Mouse (Mus musculus) cerebellum, postnatal 36 days (tissue): ENCODE measurements around the gene Cdk17.

Source experiments
- DNase-seq, 2 experiments: peaks; one replicate each; pipeline ENCODE4 v3.0.0; 2021 to 2022; ENCODE audit warnings: mixed read lengths in 2 of 2

Gene Cdk17

DNA sequence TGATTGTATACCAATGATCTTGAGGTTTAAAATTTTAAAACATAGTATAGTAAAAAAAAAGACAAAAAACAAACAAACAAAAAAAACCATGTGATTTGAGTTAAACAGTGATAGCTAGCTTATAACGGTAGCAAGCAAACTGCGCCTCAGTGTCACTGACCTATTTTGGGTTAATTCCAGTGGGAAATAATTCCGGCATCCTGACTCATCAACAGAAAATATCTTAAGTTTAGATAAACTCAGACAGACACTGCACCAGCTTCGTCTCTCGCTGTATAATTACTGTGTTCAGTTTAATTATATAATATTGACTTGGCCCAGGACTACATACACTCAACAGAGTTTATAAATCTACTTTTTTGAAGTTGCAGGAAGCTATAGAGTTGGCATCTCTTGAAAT, 71.2 kb downstream of the Cdk17 start:
- DNase-seq = no peak

DNA sequence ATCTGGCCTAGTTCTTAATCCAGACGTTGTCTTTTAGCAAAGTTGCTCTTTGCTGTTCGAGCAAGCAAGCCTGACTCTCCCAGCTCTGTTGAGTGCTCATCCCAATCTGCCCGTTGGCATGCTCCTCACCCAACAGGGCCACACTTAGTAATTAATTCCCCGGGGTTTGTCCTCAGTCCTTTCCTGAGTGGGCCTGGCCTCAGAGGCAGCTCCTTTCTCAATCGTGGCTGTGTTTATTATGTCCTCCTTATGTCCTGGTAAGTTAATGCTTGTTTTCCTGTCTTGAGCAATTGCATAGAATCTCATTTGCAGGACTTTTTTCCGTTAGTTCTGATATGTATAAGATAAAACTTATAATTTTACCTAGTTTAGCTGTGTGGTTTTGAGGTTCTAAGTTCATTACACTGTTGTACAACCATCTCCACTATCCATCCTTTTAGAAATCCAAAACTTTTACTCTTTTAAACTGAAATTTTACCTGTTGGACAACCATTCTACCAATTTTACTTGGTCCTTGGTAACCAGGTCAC, 73.1 kb downstream of the Cdk17 start:
- no peak for DNase-seq

DNA sequence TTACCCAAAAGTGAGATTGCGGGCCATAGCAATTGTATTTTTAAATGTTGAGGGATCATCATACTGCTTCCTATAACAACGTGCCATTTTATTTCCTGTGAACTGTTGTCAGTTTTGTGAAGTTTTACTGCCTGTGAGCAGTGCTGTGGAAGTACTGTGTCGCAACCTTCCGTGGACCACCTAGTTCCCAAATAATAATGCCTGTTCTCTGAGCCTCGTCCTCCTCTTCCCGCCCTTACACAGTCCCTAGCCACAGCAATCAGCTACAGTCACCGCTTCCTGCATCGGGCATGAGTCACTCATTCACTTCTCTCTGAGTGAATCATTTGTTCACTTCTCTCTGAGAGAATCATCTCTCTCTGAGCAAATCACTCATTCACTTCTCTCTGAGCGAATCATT, 74.0 kb downstream of the Cdk17 start:
- DNase-seq = no peak

DNA sequence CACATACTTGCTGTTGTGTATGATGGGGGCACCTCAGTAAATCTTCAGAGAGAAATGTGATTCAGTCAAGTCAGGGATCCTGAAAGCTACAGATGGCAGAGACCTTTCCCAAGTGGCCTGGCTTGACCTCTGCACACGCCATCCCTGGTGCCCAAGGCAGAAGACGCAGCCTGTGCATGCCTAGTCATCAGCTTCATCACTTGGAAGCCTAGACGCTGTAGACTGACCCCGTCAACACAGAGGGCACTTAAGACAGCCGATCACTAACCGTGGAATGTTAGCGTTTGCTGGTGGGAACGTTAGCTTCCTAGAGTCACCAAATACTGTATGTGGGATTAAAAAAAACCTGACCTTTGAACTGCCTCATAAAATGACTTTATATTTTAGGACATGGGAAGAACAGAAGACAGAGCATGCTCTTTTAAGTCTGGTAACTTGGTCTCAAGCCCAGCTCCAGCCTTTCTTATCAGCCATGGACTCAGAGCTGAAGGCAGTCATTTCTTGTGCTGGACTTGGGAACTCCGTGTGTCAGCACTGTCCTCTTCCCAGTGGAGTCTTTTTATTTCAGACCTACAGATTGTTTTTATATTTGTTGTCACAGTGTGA, 78.6 kb downstream of the Cdk17 start:
- no peak for DNase-seq

DNA sequence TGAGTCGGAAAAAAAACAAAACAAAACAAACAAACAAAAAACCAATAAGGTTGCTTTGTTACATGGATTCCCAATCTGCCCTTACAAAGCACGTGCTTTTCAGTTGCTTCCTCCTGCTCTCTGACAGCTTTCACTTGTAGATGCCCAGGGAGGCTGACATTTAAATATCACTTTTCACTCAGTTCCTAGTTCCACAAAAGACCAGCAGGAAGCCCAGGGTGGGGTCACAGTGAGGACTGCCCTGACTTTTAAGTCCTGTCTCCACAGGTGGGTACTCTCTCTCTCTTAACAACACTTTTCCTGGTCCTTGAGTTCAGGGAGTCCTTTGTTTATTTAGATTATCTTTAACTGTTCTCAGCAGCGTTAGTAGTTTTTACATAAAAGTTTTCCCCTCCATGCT, 81.5 kb downstream of the Cdk17 start:
- DNase-seq = no peak

DNA sequence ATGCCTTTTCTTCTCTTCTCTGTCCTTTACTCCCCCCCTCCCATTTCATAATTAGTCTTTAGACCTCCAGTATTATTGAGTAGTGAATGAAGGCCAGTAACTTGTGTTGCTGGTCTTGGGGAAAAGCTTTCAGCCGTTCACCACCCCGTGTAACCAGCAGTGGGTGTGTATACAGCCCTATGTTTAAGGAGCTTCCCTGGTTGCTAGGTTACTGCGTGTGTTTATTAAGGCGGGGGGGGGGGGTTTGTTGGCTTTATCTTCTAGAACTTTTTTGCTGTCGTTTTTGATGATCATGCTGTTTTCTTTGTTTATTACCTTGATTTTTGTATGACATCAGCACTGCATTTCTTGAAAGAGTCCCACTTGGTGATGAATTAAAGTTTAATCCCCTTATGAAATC, 82.2 kb downstream of the Cdk17 start:
- DNase-seq = no peak

DNA sequence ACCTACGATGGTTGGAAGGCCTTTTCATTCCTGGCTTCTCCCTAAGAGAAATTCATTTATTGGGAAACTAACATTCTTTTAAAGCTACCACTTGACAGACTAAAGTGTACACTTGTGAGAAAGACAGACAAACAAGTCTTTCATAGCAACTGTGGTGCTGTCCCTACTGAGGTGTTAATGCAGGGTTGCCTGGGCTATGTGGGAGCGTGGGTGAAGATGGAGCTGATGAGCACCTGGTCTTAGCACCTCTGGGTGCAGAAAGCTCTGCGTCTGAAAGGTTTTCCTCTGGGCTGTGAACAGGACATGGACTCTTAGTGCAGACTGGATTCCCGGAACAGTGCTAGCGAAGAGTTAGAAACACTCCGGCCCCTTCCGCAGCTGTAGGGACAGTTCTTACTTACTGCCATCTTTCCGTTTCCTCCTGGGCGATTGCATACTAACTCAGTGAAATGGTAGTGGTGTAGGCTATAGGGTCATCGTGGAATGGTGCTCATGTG, 83.6 kb downstream of the Cdk17 start:
- DNase-seq = no peak

DNA sequence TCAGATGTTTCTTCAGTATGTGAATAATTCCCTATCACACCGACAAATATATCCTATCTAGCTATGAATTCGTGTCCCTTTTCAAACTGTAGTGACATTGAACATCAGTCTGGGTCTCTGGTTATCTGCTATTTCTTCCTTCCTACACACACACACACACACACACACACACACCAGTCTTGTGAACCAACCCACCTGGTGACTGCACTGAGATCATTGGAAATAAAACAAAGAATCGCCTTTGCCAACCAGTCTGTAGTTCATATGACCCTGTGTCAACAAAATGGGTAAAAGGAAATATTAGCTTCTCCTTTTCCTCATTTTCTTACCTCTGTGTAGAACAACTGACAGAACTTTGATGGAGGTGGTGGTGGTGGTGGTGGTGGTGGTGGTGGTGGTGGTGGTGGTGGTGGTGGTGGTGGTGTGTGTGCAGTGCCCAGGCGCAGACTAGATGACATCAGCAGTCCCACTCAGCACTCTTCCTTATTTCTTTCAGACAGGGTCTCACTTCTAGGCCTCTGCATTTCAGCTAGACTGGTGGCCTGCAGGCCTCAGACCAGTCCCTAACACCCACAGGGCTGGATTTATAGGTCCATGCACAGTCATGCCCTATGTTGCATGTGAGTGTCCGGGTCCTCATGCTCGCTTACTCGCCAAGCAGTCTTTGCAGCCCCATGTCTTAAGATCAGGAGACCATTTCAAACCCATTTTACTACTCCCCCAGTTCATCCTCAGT, 85.7 kb downstream of the Cdk17 start:
- no peak for DNase-seq

DNA sequence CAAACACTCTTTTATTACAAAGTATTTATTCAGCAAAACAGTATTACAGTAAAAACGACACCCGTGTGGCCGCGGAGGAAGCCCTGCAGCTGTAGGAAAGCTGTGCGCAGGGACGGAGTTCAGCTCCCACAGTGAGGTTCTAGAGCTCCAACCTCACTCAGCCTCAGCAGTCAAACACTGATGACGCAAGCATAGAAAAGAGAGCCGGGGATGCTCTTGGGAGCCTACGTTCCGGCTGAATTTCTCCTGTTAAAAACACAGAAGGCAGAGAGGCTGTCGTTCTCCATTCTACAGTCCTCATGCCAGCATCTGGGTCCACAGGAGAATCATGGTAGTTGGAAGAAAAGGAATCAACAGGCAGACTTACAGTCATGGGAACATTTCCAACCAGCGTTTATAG, 86.7 kb downstream of the Cdk17 start:
- no peak for DNase-seq

DNA sequence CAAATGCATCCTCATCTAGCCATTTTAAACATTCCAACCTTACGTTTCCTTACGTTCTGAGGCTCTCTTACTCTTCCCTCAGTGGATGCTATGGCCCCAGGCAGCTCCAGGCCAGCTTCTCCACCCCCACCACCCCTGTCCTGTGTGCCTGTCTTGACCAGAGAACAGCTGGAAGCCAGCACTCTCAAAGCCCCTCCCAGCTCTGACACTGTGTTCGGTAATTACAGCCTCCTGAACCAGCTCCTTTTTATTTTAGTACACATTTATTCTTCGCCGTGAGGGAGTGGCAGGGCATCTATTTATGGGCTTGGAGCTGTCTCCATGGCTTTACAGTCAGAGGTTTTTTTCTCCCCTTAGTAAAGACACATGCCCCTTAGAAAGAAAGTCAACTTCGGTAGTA, 87.2 kb downstream of the Cdk17 start:
- no peak for DNase-seq

DNA sequence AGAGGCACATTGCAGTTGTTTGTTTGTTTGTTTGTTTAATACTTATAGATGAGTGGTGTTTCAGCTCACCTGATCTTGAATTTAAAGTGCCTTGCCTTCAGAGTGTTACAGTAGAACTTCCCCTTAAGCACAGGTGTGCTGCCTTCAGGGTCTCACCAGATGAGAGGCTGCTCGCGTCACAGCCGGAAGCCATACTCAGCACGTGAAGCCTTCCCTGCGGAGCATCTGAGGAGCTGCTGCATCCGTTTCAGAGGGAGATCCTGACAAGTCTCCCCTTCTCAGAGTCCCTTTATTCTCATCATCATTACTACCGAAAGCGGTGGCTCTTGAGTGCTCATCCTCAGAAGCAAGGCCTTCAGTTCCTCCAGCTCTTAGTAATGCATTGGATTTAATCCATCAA, 87.7 kb downstream of the Cdk17 start:
- DNase-seq = no peak

DNA sequence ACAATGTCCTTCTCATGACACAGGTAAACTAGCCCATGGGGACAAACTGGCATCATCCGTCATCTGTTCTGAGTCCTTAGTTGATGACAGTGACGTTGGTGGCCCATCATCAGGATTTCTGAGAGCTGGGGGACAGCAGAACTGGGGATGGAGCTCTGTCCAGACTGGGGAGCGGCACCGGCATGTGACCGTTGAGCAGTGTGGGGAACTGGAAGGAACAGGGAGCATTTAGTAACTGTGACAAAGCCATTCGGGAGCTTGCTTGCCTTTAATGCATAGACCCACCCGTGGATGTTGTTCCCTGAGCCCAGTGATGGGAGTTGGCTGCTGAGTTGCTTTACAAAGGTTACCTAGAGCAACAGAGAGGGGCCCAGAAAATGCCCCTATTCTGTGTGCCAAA, 89.2 kb downstream of the Cdk17 start:
- no peak for DNase-seq

DNA sequence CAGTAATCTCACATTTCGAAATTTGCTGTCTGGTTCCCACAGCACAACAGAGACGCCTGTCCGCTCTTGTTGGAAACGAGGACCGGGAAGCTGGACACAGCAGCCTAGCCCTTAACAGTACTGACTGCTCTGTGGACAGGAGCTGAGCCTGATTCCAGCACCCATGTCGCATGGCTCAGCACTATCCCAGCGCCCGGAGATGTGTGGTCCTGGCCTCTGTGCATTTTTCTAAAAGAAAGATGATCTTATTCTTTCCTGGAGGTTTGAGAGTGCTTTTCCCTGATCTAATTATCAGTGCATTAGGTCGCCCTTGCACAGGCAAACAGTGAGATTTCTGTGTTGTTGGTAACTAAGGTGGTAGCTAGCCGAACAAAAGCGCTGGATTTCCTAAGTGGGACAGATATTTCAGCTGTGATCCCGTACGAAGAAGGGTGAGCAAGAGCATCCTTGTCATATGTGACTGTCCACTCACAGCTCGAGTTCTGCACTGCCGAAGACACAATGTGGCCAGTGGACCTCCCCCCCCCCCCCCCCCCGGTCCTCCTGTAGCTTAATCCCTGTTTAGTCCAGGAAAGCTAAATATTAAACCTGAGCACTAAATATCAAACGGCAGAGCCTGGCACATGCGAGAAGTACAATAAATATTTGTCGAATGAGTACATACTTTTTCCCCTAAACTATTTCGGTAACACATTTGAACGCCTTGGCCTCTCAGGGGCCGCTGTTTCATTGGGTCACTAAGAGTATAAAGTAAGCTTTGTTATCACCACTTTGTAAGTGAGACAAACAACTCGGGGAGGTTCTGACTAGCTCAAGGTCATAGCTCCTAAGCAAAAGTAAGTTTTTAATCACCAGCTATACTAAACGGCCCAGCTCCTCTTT, 90.0 kb downstream of the Cdk17 start:
- no peak for DNase-seq

DNA sequence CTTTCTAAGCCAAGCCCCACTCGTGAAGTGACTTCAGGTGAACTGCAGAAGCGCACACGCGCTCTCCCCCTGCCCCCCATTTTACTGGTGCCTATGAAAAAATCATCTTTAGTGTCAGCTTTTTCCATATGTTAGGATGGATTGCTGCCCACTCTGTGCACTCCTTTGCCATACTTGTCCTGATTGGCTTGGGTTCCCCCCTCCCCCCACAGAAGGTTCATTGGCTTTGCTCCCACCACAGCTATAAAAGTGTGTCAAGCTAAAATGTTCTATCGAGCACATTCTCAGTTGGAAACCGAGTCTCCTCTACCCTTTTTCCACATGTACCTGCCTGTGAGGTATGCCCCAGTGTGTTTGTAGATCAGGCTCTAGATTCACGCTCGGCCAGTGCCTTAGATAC, 90.8 kb downstream of the Cdk17 start:
- DNase-seq = peak in 1 of 2 experiments; percentile 47

DNA sequence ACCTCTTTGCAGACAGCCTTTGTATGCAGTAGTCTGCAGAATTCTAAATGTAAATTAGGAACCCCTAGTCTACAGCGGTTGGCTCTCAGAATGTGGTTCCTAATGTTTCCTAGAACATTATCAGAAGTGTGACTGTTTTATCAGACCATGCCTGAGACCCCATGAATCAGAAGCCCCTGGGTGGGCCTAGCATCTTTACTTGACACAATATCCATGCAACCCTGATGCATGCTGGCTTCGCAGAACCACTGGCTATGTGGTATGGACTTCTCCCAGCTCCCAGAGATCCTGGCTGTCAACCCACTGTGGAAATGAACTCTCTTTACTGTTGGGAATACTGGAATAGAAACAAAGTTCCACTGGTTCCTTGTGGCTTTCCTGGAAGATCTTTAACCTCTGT, 92.0 kb downstream of the Cdk17 start:
- no peak for DNase-seq

DNA sequence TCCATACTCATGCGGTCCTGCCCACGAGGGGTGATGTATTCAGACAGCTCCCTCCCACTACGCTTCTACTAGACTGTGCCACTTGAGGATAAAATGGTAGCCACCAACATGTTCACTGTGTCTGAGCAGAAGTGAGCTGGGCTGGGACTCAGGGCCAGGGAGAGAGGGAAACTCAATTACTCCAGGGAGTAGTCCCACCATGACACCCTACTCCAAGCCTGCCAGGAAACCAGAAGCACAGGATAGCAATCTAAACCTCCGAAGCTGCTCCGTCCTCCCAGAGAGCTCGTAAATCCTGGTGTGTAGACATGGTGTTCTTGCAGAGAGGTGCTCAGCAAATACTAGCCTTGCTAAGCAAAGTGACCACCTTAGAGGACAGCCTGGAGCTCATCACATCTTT, 92.5 kb downstream of the Cdk17 start:
- no peak for DNase-seq

DNA sequence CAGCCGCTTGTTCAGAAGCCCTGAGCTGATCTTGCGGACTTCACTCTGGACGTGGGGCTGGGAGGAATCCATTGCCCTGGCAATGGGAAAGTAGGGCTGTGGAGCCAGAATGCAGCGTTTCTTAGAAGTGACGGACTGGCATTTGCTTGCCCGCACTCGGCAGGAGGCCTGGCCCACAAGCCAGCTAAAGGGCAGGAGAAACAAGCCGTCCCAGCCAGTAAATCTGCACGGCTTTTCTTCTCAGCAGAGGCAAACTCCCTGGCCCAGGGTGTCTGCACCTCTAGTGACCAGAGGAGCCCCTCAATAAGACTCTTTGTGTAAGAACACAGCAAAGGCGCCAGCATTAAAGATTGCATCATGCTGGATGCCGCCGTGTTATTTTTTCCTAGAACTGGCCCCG, 94.6 kb downstream of the Cdk17 start:
- peak; percentile 83 for DNase-seq

DNA sequence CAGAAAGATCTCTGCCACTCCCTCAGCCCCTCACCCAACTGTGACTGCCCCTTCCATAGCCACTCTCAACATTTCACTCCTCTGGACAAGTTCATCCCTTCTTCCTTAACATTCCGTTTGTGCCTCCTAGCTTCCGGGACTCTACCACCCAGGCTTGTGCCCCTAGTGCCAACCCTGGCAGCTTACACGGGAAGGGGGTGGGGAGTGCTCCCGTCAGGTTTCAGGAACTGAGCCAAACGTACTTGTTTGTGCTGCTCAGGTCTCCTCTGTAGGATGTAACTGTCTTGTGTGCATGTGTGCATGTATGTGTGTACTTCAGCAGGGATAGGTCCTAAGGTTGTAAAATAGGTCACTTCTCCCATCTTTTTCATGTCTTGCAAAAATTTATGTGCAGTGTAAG, 99.2 kb downstream of the Cdk17 start:
- DNase-seq = no peak

DNA sequence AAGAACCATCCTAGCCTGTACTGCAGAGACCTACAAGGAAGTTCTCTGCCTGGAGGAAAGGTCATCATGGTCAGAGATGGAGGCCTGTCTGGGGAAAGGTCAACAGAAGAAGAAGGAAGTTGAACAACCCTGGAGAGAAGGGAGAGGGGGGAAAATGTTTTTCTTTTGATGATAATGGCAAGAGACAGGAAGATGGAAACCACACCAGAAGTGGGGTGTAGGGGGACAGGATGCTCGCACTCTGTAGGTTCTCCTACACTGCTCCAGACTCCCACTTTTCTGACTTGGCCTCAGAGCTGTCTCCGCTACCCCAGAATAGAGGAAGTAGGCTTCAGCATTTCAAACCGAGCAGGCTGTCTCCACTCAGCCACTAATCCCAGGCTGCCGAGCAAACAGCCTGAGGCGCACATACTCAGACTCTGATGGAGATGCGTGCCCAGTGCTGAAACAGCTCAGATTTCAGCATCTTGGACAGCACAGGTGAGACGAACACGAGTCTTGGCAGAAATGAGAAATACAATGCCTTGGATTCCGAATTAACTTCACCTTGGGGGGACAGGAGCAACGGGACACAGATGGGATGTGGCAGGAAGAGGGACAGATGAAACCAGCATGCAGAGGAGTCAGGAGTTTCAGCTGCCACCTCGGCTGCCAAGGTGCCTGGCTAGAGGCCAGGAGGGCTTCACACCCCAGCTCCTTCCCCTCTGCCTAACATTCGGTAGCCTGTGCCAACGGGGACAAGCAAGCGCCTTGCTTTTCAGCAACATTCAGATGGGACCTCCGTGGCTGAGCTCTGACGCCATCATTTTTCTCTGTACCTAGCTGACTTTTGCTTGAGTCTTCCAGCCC, 100.7 kb downstream of the Cdk17 start:
- peak; percentile 64 to 66 for DNase-seq

DNA sequence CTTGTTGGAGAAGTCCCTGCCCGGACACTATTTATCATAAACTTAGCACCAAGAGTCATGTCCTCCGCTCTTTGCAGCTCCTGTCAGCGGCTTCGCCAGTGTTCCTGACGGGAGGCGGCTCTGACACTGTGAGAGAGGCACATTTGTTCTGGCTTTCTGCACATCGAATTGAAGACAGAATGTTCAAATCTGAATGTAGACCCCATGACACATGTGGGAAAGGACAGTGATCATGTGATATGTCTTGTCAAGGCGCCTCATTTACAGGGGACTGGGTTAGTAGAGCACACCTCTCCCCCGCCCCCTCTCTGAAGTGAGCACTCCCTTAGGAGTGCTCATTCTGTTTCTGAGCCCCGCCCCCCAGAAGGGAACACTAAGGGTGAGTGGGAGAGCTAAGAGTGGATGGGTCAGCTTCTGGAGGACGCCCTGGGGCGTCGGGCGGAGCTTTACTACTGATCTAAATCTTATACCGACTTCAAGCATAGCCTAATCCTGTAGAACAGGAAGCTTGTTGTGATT, 101.4 kb downstream of the Cdk17 start:
- no peak for DNase-seq

DNA sequence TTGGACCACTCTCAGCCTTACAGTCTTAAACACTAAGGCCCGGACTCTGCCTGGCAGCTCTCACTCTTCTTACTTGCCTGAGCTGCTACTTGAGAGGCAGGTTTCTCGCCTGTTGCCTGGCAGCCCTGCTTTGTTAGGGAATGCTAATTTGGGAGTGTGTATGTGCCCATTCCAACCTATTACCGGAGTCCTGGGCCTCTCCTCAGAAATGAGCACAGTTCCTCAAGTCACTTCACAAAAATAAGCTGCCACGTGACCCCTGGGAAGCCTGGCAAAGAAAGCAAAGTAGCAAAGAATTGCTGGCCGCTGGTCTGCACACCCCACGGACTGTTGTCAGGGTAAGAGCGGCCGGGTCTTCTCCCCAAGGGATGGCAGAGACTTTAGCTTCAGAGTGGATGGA, 102.8 kb downstream of the Cdk17 start:
- DNase-seq = no peak

DNA sequence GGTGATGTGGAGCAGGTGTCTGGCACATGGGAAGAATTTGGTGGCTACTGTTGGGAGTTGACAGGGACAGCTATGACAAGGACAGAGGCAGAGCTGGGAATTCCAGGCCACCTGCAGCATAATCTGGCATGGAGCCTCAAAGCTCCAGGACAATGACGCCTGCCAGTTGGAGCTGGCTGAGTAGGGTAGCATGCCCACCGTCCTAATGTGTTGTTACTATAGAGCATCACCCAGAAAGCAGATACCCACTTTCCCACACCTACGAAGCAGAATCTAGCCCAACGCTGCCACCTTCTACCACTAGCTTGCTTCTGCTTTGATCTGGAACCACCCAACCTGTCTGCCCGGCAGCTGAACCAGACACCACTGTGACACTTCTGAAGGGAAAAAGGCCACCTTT, 103.3 kb downstream of the Cdk17 start:
- no peak for DNase-seq
